Mouse (Mus musculus): Measurements from ENCODE around the gene H2al2c. TPM values are rescaled to one million over a fixed set of nuclear protein-coding genes. Genes with fewer than 3 reads are reported as not detected.
"Not testable (repeated sequence)": the region's sequence is repeated elsewhere in the genome, so short reads cannot be mapped to it uniquely, and the experiment has no call there.

H2al2c gene
- polyA plus RNA-seq (2011; ENCODE audit: insufficient read length, low read depth, missing spikeins), result not detected in 2 replicates

DNA sequence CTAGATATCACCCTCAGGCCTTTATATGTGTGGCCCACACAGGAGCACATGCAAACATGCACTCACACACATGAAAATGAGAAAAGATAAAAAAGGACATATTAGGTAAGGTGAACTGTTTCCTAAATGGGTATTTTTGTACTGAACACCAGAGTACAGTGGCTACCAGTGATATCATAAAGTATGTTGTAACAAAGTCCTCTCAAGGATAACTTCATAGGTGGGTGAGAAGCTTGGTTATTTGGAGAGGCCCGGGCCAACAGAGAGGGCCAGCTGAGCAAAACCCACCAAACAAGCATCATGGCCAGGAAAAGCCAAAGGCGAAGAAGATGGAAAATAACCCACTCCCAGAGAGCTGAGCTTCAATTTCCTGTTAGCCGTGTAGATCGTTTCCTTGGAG is at the start of gene H2al2c:
Gene H2al2c, plus strand, starts transcription at position 301 of the 400 bp plus-strand sequence.
- not testable (repeated sequence) for H3K4me3 ChIP-seq (ENCODE audit: insufficient read depth, low read length); H3K4me1 ChIP-seq (ENCODE audit: control insufficient read depth, insufficient read depth, low read length)

More for the DNA sequence above, at the start of gene H2al2c:
- H3K27ac ChIP-seq (ENCODE audit: insufficient read depth, low read length), result not testable (repeated sequence)

Other genes starting within 250 kb of the H2al2c start
- gene Sry, start 64.6 kb downstream of the H2al2c start, polyA plus RNA-seq (2011; ENCODE audit: insufficient read length, low read depth, missing spikeins), result not detected in 2 replicates
- not detected in 2 replicates for gene H2al2b, start 121.6 kb downstream of the H2al2c start, polyA plus RNA-seq (2011; ENCODE audit: insufficient read length, low read depth, missing spikeins)
- not detected in 2 replicates for gene Gm4064, start 197.1 kb downstream of the H2al2c start, polyA plus RNA-seq (2011; ENCODE audit: insufficient read length, low read depth, missing spikeins)
- not detected in 2 replicates for gene Rbmy, start 231.6 kb downstream of the H2al2c start, polyA plus RNA-seq (2011; ENCODE audit: insufficient read length, low read depth, missing spikeins)
- gene Gm10256, start 231.6 kb downstream of the H2al2c start, polyA plus RNA-seq (2011; ENCODE audit: insufficient read length, low read depth, missing spikeins), result not detected in 2 replicates

All from embryonic fibroblast, embryonic 13.5 days (primary cell).